Mouse (Mus musculus): ENCODE data around the gene Invs.

DNA sequence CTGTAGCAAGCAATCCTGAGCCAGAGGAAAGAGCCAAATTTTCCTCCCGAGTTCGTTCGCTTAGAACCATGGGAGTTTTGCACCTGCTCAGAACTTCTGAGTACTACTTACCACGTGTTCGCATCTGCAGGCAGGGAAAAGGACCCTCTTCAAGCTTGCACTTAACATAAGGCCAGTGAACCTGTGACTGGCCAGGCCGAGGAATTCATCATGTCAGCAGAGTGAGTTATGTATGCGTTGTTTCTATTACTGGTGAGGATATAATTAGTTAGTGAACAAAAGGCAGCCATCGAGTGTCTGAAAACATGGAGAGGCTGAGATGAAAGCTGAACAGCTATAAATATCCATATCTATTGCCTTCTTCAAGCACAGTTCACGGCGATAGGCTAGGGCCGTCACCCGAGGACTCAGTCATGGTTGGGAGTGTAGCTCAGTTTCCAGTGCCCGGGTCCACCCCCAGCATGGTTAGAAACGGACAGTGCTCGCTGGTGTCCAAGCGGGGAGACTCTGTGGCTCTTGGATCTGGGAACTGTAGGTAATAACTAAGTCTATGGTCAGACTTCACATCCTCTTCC, 123.6 kb downstream of the Invs start:
- TF ChIP-seq POLR2A (IDR thresholded peaks at IDR 0.05; ENCODE audit: borderline replicate concordance, low read depth, low read length) = no peak
- no peak for TF ChIP-seq CTCF (IDR thresholded peaks at IDR 0.05; ENCODE audit: low read depth, low read length)
